Mouse (Mus musculus) neural tube, embryonic 10.5 days (tissue): ENCODE measurements at regions not wholly inside any gene's neighbourhood (a gene's known extent, or its start where the extent isn't known, plus 50 kb on each side); places are given as distances from the start of the nearest gene placed in this dataset.

Experiments used
- DNase-seq: peaks from one replicate; pipeline ENCODE4 v3.0.0-alpha.2; 2017; ENCODE audit warnings: low spot score; ENCODE audit errors: extremely low spot score

DNA sequence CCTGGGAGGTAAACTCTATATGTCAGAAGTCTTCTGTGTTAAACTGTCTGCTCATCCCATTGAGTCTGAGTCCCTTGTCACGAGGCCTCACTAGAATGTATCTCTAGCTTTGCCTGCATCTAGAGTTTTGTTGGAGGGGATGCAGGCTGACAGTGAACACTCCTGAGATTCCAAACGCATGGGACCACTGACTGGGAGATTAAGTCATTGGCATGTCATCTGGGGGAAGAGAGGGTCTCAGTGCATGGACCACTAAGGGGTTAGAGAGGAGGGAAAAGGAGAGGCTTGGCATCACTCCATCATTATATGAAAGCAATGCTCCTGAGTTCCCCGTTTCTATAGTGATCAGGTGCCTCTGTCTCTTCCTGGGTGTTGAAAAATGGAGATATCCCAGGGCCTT, 114.8 kb upstream of the Vangl1 start:
- DNase-seq: peak; percentile 2

DNA sequence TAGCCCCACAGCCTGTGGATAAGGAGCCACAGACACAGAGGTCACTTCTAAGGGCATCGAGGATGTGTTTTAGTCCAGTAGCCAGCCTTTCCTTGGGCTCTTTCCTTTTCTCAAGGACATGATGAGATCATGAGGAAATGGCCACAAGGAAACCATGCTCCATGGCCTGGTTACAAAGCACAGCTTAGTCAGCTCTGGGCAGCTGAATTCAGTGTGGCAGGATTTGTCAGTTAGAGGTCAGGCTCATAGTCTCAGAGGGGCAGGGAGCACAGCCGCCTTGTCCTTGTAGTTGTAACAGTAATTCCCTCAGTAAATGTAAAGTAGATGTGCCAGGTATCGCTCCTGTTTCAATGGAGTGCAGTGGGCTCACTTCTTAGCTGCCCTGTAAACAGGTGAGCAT, 111.7 kb upstream of the Vangl1 start:
- peak; percentile 8 for DNase-seq

DNA sequence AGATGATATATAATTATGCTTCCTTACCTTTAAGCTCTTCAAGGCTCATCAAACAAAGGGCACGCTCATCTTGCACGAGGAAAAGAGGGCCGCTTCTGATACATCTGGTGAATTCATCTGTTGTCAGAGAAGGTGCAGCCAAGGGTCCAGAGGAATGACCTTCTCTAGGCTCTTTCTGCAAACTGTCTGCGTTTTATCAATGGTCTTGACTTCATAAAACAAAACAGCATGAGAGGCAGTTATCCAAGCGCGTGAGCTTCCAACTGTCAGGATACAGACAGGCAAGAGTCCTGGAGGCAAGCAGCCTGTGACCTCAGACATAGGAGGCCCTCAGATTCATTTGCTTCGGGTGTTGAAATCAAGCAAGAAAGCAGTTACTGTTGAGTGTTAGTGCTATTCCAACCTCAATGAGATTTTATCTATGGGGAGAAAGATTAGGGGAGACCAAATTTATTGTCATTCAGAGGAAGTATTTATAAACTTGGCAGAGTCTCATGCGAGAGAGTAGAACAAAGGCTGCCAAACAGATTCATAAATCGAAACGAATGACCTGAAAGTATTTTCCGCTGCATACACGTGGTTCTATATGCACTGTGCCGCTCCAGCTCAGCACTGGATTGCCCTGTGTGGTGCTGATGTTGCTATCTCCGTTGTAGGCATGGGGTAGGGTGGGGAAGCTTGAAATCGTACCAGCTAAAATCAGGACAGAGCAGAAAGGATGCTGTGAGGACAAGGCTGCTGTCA, 107.2 kb upstream of the Vangl1 start:
- DNase-seq: peak; percentile 12

DNA sequence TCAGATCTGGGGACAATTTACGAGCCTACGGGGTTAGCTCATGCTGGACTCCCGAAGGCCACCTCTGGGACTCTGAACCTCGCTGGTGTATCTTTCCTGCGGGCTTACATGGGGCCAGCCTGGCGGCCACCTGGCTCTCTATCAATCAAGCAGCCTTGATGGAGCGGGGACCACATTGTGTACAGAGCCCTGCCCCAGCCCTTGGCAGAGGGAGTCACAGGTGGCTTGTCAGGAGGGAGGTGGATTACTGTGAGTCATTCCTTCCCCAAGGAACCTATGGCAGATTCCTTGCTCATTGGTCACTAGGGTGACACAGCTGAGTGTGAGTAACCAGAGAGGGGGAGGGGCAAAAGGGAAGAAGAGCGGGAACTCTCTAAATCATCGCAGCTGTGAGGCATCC, 105.8 kb upstream of the Vangl1 start:
- DNase-seq: peak; percentile 32

DNA sequence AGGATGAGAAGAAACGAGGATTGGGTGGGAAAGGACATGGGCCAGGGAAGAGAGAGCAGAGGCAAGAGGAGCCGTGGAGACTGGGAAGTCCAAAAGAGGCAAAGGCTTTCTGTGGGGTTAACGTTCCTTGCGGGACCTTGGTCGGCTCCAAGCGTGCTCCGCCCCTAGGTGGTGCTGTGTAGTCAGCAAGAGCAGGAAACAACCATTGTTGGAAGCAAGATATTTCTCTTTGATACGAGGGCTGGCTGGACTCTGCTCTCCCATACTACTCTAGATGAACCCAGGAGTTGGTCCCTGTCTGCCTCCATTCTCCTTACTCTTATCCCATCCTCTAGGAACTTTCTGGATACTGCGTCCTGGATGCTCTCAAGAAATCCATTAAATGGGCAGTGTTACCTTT, 105.3 kb upstream of the Vangl1 start:
- DNase-seq: peak; percentile 56

DNA sequence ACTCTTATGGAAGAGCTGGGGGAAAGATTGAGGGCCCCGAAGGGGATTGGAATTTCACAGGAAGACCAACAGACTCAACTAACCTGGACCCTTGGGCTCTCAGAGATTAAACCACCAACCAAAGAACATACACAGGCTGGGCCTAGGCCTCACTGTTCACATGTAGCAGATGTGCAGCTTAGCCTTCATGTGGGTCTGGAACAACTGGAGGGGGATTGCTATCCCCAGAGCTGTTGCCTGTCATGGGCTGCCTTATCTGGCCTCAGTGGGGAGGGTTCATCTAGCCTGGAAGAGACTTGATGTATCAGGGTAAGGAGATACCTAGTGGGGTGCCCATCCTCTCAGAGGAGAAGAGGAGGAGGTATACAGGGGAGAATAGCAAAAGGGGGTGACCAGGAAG, 103.2 kb upstream of the Vangl1 start:
- no peak for DNase-seq

DNA sequence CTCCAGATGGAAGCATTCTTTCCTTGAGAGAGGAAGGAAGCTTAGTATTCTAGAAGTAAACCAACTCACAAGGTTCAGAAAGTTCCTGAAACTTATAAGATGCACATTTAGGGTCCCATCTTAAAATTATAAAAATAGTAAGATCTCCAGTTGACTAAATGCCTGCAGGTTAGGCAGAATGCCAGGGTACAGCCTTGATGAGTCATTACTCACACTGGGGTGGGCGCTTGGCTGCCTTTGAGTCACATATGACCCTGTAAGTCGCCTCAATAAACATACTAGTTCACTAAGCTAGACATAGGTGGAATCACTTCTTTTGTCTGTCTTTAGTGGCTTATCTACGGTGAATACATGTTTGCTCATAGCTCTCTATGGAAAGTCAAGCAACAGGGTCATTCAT, 87.9 kb upstream of the Vangl1 start:
- DNase-seq: no peak

DNA sequence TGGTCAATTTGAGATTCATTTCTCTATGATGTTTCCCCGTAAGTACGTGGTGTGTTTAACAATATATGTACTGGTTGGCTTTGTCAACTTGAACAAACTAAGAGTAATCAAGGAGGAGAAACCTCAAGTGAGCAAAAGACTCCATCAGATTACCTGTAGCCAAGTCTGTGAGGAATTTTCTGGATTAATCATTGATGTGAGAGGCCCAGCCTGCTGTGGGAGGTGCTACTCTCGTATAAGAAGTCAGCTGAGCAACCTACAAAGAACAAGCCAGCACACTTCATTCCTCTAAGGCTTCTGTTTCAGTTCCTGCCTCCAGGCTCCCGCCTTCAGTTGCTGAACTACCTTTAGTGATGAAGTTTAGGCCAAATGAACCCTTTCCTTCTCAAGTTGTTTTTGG, 77.5 kb upstream of the Vangl1 start:
- DNase-seq: no peak

DNA sequence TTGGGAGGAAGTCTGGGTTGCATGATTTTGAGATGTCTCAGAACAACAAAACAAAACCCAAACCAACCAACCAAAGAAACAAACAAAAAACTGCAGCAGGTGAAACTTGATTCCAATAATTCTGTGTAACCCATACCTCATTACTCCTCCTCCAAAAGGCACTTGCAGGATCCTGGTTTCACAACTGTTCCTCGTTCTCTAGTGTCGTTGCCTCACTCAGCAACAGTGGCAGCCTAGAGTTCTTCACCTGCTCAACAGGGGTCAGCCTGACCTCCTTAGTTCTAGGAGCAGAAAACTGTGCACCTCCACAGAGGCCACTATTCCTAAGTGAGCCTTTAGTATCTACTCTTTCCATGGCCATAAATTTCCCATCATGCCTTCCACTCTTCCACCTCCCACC, 72.3 kb upstream of the Vangl1 start:
- DNase-seq: no peak

DNA sequence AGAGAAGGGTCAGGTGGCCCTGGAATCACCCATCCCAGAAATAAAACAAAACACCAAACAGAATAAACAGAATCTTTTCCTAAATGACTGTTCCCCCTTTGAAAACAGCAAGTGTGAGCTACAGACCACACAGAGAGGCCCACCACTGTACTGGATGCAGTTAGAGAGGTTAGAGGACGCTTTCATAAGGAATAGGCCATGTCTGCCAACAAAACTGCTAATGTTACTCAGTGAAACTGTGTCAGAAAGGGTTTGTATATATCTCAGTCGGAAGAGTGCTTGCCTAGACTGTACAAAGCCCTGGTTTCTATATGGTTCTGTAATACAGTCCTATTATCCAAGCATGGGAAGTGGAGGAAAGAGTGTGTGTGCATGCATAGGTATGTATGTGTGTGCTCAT, 71.8 kb upstream of the Vangl1 start:
- DNase-seq: no peak

DNA sequence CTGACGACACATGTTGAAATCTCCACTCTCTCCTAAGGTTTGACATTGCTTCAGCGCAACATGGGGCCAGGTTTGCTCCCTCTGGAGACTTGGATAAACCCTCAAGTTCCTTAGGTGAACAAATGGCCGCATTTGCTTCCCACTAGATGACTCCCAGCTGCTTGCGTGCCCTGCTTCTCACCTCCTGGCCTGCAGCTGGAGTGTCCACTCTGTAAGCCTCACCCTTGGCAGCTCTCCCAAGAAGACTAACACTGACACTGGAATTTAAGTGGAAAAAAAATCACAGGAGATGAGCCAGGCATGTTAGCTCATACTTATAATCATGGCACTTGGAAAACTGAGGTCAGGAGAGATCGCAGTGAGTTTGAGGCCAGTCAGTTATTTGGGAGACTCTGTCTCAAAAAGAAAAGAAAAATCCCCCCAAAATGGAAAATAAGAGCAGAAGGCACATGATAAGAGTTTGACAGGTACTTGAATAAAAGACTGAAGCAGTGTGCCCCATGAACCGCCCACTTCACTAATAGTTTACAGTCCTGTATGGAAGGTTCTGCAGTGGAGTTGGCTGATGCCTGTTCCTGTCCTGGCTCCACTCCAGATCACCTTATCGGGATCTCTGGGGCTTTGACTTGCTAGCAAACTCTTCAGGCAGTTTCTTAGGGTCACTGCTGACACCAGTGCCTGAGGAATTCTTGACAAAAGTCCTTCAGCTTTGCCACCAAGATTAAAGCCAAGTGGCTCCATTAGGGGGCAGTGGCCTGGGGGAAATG, 70.9 kb upstream of the Vangl1 start:
- DNase-seq: no peak

DNA sequence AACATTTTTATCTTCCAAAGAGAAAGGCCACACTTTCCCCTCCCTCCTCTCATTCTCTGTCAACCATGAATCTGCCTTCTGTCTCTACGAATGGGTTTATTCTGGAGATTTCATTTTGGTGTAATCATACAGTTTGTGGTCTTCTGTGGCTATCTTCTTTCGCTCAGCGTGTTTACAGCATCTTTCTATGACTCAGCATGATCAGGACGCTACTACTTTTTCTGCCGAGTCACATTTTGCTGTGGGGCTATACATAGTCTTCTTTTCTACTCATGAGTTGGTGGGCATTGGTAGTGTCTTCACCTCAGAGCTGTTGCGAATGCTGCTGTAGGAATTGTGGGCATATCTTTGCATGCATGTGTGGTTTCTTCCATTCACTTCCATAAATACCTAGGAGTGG, 66.3 kb upstream of the Vangl1 start:
- no peak for DNase-seq

DNA sequence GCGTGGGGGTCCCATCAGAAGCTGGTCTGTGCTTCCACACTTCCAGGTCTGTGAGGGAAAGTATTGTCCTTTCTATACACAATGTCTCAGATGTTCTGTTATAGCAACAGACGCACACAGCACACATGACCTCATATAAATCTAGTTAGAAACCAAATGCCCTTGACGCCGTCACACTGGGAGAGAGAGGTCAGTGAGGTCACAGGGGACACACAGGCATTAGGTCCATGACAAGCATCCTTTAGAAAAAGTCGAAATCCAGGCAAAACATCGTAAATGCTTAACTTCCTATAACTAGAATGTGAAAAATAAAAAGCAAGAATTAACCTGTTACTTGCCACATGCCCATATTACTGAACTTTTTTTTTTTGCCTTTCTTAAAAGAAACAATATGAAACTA, 65.8 kb upstream of the Vangl1 start:
- DNase-seq: no peak

DNA sequence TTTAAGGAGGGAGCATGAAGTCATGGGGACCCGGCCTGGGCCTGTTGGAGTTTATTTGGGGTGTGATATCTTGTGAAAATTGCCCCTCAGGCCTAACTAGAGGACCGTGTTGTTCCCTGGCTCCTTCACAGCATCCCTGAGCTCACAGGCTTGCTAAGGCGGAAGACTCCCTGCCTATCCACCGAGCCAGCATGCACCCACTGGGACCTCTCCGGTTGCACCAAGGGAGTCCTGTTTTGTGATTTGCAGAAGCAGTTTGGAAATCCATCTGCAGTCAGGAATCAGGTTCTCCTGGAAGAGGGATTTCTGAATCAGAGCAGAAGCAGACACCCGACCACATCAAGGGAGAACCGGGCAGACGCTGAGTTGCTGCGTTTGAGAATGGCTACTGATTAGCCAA, 61.6 kb upstream of the Vangl1 start:
- no peak for DNase-seq

DNA sequence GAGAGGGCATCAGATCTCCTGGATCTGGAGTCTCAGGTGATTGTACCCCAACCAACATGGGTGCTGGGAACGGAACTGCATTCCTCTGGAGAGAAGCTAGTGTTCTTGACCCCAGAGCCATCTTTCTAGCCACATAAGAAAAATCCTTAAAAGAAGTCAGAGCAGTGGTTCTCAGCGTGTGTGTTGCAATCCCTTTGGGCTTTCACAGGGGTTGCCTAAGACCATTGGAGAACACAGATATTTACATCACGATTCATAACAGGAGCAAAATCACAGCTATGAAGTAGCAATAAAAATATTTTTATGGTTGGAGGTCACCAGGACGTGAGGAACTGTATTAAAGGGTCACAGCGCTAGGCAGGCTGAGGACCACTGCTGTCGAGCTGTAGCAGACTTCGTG, 60.7 kb upstream of the Vangl1 start:
- no peak for DNase-seq

DNA sequence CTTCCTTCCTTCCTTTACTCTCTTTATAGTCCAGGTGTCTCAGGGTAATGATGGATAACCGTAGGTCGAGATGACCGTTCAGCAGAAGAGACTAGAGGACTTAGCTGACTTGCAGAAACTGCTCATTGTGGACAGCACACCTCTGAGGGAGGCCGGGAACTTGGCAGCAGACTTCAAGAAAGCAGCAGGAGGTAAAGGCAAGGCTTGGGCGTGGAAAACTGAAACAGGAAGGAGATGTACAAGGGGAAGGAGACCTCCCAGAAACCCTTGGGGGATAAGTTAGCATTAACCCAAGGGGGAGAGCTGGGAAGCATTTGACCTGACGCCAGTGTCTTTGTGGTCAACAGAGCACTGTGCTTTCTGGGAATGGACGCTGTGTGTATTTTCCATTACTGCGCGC, 58.8 kb upstream of the Vangl1 start:
- no peak for DNase-seq

DNA sequence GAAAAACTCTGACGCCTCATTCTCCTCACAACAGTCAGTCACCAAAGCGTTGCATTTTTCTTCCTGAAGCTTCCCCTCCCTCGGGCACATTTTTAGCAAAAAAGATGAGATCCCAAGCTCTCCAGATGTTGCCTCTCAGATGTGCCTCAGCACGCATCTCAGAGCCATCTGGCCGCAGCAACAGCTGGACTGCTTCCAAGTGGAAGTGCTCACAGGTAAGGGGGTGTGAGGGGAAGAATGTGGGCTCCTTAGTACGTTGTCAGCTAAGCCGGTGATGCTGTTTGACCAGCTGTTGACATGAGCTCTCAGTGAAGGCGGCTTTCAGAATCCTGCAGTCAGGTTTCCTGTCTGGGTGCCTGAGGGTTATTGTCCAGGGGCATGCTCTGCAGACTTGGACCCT, 58.2 kb upstream of the Vangl1 start:
- no peak for DNase-seq

DNA sequence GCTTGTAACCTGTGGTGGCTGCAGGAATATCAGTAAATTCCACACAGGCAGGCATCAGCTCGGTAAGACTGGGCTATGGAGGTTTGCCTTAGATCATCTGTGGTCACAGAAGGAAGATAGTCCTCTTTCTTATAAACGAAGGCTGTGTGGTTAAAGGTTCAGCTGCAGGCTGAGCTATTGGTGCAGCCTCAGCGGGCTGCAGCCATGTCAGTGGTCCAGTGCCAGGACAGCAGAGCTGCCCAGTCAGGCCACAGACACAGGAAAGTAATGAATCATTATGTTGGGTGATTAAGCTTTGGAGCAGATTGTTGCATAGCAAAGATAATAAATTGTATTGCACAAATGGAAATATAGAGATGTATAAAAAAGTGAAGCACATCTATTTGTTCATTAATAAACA, 57.0 kb upstream of the Vangl1 start:
- no peak for DNase-seq
